In the genomic region with DNA sequence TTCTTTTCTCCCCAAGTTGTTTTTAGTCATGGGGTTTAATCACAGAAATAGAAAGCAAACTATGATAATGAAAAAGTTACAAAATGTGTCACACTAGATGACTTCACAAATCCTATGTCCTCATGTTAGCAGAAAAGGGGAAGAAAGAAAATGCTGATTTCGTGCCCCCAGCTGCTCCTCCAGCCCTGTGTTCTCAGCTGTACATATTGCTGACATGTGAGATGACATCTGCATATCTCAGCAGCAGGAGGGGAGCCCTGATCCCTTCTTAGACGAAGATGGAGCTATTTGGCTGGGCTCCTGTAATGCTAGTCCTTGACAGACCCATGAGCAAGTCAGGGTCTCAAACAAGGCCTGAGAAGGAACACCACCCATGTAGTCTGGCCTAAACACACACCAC, we compare ENCODE assay signal across 24 mouse cellular contexts.
A peak's percentile ranks its signal among the peaks of the same experiment; 100 is the strongest.
DNase-seq lines count a peak whose midpoint lies in the region; ATAC-seq and TF ChIP-seq lines count a peak whose summit lies in the region.
"Had no signal": no experiment of that assay in that cellular context is flagged by ENCODE, and none has a peak within 500 bp of the region (broad histone marks: within the 10 kb centered on the region; RNA-seq: fewer than 3 reads in every experiment).

No protein-coding gene starts in this region.

- peaks cover 3 to 5% of the 10 kb centered on the region in 2 experiments; a peak in 2 of 4 replicates for H3K4me1 ChIP-seq in CH12.LX (ENCODE audit: control insufficient read depth in 1 of 2, insufficient read depth in 2 of 2)
- no peaks in the 10 kb centered on the region for H3K4me1 ChIP-seq in brown adipose tissue, adult 24 weeks (ENCODE audit: control insufficient read depth, insufficient read depth, insufficient read length, low read length)
- no peaks in the 10 kb centered on the region for H3K4me1 ChIP-seq in midbrain, embryonic 11.5 days (ENCODE audit: control insufficient read depth, insufficient read depth, low read length)
- H3K4me1 ChIP-seq: forebrain, embryonic 13.5 days; heart, embryonic 15.5 days; hindbrain, embryonic 10.5 days; intestine, embryonic 15.5 days had no signal

- dilution Hi-C loops in CH12.LX (cut with MboI; ENCODE audit: extremely low pct_ligation_motif_present, extremely low pct_unique_long_range_greater_than_20kb, low sequenced_read_pairs): no loop called here

- ATAC-seq in megakaryocyte, adult 5-6 weeks (ENCODE audit: poor library complexity, severe bottlenecking): peak; percentile 47
- ATAC-seq in megakaryocyte-erythroid progenitor cell, adult 5-6 weeks (replicated peaks; ENCODE audit: low FRiP score, low TSS enrichment, poor library complexity, severe bottlenecking): no peak
- ATAC-seq in midbrain, embryonic 11.5 days (ENCODE audit: low FRiP score): no peak
- ATAC-seq: CD4-positive, CD25-positive, alpha-beta regulatory T cell, adult 4 months; forebrain, embryonic 13.5 days; forebrain, postnatal 0 days; intestine, embryonic 15.5 days had no signal

- TF ChIP-seq POLR2A in CH12.LX (IDR thresholded peaks at IDR 0.05; ENCODE audit: low read depth, low read length): no peak

- no peak for TF ChIP-seq EP300 in CH12.LX (IDR thresholded peaks at IDR 0.05; ENCODE audit: low read length)

- no peaks in the 10 kb centered on the region for H3K9me3 ChIP-seq in CH12.LX (replicated peaks; ENCODE audit: low read length)
- H3K9me3 ChIP-seq in midbrain, embryonic 11.5 days (ENCODE audit: control insufficient read depth, low read length): no peaks in the 10 kb centered on the region
- H3K9me3 ChIP-seq: embryonic facial prominence, embryonic 10.5 days; forebrain, embryonic 13.5 days; heart, embryonic 15.5 days; hindbrain, embryonic 10.5 days; intestine, embryonic 15.5 days had no signal

- H3K27me3 ChIP-seq in CH12.LX (replicated peaks): no peaks in the 10 kb centered on the region
- H3K27me3 ChIP-seq in midbrain, embryonic 11.5 days (ENCODE audit: control insufficient read depth, insufficient read depth, low read length): no peaks in the 10 kb centered on the region
- H3K27me3 ChIP-seq: forebrain, embryonic 13.5 days; heart, embryonic 15.5 days; intestine, embryonic 15.5 days had no signal

- DNase-seq in 416B (ENCODE audit: low read depth) (peak; percentile 5), CH12.LX (ENCODE audit: extremely low read depth) (peak; percentile 20)
- DNase-seq in spleen, postnatal 10 days (ENCODE audit: low spot score in 2 of 2): no peak
- DNase-seq in midbrain, embryonic 11.5 days (ENCODE audit: low spot score, missing footprints): no peak
- DNase-seq: adrenal gland, postnatal 10 days; B cell, adult 2 months; cerebellum, adult 18-20 months; cerebellum, adult 9-11 months; cerebellum, postnatal 36 days; forebrain, postnatal 0 days; gastrocnemius, adult 2 months; gastrocnemius, postnatal 25 days; heart, adult 2 months had no signal

- in situ Hi-C loops in CH12.LX (cut with MboI; ENCODE audit: low pct_ligation_motif_present, low pct_unique_long_range_greater_than_20kb, low sequenced_read_pairs): no loop called here

- no peaks in the 10 kb centered on the region for H3K79me2 ChIP-seq in CH12.LX (replicated peaks; ENCODE audit: control insufficient read depth, extremely low read depth, insufficient read depth, poor library complexity, severe bottlenecking)

- 59% methylated on average over 2 of the region's 2 CpGs for WGBS in midbrain, embryonic 11.5 days

- TF ChIP-seq RAD21 in CH12.LX (IDR thresholded peaks at IDR 0.05; ENCODE audit: low read depth, low read length): no peak

- TF ChIP-seq CTCF in CH12.LX (conservative IDR thresholded peaks at IDR 0.05 in 1 of 2, IDR thresholded peaks at IDR 0.05 in 1 of 2; ENCODE audit: low read depth in 2 of 2, low read length in 2 of 2): no peak

- H3K9ac ChIP-seq in CH12.LX (ENCODE audit: insufficient read depth, low read depth): no peak overlapping the region
- no peak overlapping the region for H3K9ac ChIP-seq in midbrain, embryonic 11.5 days (ENCODE audit: low read length)
- H3K9ac ChIP-seq: forebrain, embryonic 13.5 days; forebrain, postnatal 0 days; heart, embryonic 15.5 days; hindbrain, embryonic 14.5 days; intestine, embryonic 15.5 days had no signal

- no peak overlapping the region for H3K27ac ChIP-seq in CH12.LX (ENCODE audit: insufficient read depth, low read depth)
- H3K27ac ChIP-seq in brown adipose tissue, adult 24 weeks (replicated peaks; ENCODE audit: low read depth, low read length): peak overlapping the region; percentile 22; the same call in 1 of the 2 replicates
- no peak overlapping the region for H3K27ac ChIP-seq in midbrain, embryonic 11.5 days (ENCODE audit: low read depth, low read length)
- H3K27ac ChIP-seq: embryonic facial prominence, embryonic 10.5 days; forebrain, embryonic 13.5 days; gastrocnemius, adult 2 months; heart, adult 2 months; heart, embryonic 15.5 days; hindbrain, embryonic 10.5 days; hindbrain, embryonic 14.5 days; intestine, embryonic 15.5 days had no signal

- no peaks in the 10 kb centered on the region for H3K36me3 ChIP-seq in CH12.LX (replicated peaks in 1 of 2; ENCODE audit: control insufficient read depth in 1 of 2, insufficient read depth in 1 of 2, low read length in 1 of 2)
- no peaks in the 10 kb centered on the region for H3K36me3 ChIP-seq in midbrain, embryonic 11.5 days (ENCODE audit: control insufficient read depth, insufficient read depth, low read length)
- H3K36me3 ChIP-seq: embryonic facial prominence, embryonic 10.5 days; heart, embryonic 15.5 days; hindbrain, embryonic 10.5 days; intestine, embryonic 15.5 days had no signal

- no peak overlapping the region for H3K4me3 ChIP-seq in CH12.LX (replicated peaks in 1 of 3; ENCODE audit: low read depth in 2 of 3, low read length in 2 of 3, poor library complexity in 1 of 3)
- H3K4me3 ChIP-seq in brown adipose tissue, adult 24 weeks (ENCODE audit: insufficient read depth, low read depth, low read length): no peak overlapping the region
- H3K4me3 ChIP-seq in midbrain, embryonic 11.5 days (ENCODE audit: low read depth, low read length): no peak overlapping the region
- H3K4me3 ChIP-seq: embryonic facial prominence, embryonic 10.5 days; forebrain, embryonic 13.5 days; gastrocnemius, adult 2 months; heart, adult 2 months; heart, embryonic 15.5 days; hindbrain, embryonic 10.5 days; intestine, embryonic 15.5 days had no signal

- no peak overlapping the region for H3K4me2 ChIP-seq in CH12.LX (ENCODE audit: insufficient read depth, low read depth, poor library complexity, severe bottlenecking)
- H3K4me2 ChIP-seq in midbrain, embryonic 11.5 days: no peak overlapping the region
- H3K4me2 ChIP-seq: forebrain, embryonic 13.5 days; heart, embryonic 11.5 days; heart, embryonic 15.5 days; hindbrain, embryonic 14.5 days; intestine, embryonic 15.5 days had no signal

TF ChIP-seq in CH12.LX, 34 proteins besides CTCF, POLR2A, EP300 and RAD21:
- TF ChIP-seq E2F4 (IDR thresholded peaks at IDR 0.05; ENCODE audit: insufficient replicate concordance, low read depth, low read length) (no peak), GABPA (IDR thresholded peaks at IDR 0.05; ENCODE audit: insufficient replicate concordance, low read depth, low read length) (no peak), MEF2A (IDR thresholded peaks at IDR 0.05; ENCODE audit: borderline replicate concordance, low read depth, low read length) (no peak), PAX5 (IDR thresholded peaks at IDR 0.05; ENCODE audit: low read length) (no peak), TCF12 (IDR thresholded peaks at IDR 0.05; ENCODE audit: low read depth, low read length) (no peak), NRF1 (IDR thresholded peaks at IDR 0.05; ENCODE audit: low read depth, low read length) (no peak), JUN (IDR thresholded peaks at IDR 0.05; ENCODE audit: insufficient read depth, low read depth, low read length) (no peak), SIN3A (IDR thresholded peaks at IDR 0.05; ENCODE audit: low read length) (no peak), JUND (conservative IDR thresholded peaks at IDR 0.05; ENCODE audit: low read depth, low read length) (no peak)

Comparison
In these comparisons a context has a peak if more than half of its experiments do, and no peak if none do; other contexts are left out.
1. DNase-seq: peak in 416B (single experiment) and CH12.LX (single experiment); none in spleen, postnatal 10 days (0 of 2) and midbrain, embryonic 11.5 days (single experiment).